Mouse (Mus musculus) midbrain, embryonic 13.5 days (tissue): ENCODE results near the gene Cyp4f14. TPM values are rescaled to one million over a fixed set of nuclear protein-coding genes. Genes with fewer than 3 reads are reported as not detected.

Experiments used
- ATAC-seq: fragments of 200-750 bp; cut with Nextera tagmentation; 2 replicates; pipeline ENCODE4 v1.8.0; 2017; ENCODE audit warnings: mild to moderate bottlenecking, moderate TSS enrichment, moderate library complexity
- H3K27ac ChIP-seq: fragments of 300-500 bp; sonication (generic); 2 replicates; pipeline ENCODE4 v1.5.1; 2015; ENCODE audit warnings: inconsistent platforms, mild to moderate bottlenecking, moderate library complexity
- H3K27me3 ChIP-seq: fragments of 300-500 bp; sonication (generic); 2 replicates; pipeline ENCODE4 v1.6.1; 2015; ENCODE audit warnings: mild to moderate bottlenecking, inconsistent platforms
- H3K36me3 ChIP-seq: fragments of 300-500 bp; sonication (generic); 2 replicates; pipeline ENCODE4 v1.6.1; 2015; ENCODE audit warnings: mild to moderate bottlenecking, inconsistent platforms
- H3K4me1 ChIP-seq: fragments of 300-500 bp; sonication (generic); replicated peaks from 2 replicates; pipeline ENCODE4 v1.6.1; 2015; ENCODE audit warnings: inconsistent platforms
- H3K4me2 ChIP-seq: fragments of 300-500 bp; sonication (generic); replicated peaks from 2 replicates; pipeline ENCODE4 v1.6.1; 2015; ENCODE audit warnings: moderate library complexity, mild to moderate bottlenecking, inconsistent platforms
- H3K4me3 ChIP-seq: fragments of 300-500 bp; sonication (generic); replicated peaks from 2 replicates; pipeline ENCODE4 v1.5.1; 2015; ENCODE audit warnings: mild to moderate bottlenecking, inconsistent platforms
- H3K9ac ChIP-seq: fragments of 300-500 bp; sonication (generic); replicated peaks from 2 replicates; pipeline ENCODE4 v1.6.1; 2015; ENCODE audit warnings: mild to moderate bottlenecking, inconsistent platforms
- H3K9me3 ChIP-seq: fragments of 300-500 bp; sonication (generic); 2 replicates; pipeline ENCODE4 v1.6.1; 2016; ENCODE audit warnings: mild to moderate bottlenecking, inconsistent platforms
- WGBS: fragments of 180-500 bp; shearing (Covaris S2); methylation state at CpG from one replicate; pipeline ENCODE4 v1.1.7; 2015; 5-methylcytosine and 5-hydroxymethylcytosine counted together
- polyA plus RNA-seq: library from polyadenylated mRNA; unstranded; fragments of >200 nt; fragmentation: Nextera tagmentation; extraction: Ambion mirVana; gene quantifications from 2 replicates; pipeline ENCODE4 v1.2.1, GENCODE M21; 2015

Cyp4f14 gene
- polyA plus RNA-seq, result not detected in 2 replicates

- Histone ChIP-seq H3K27ac (no peak within 1 kb of the TSS), H3K36me3 (no peaks in the 10 kb centered on the region), H3K4me2 (no peak within 1 kb of the TSS), H3K4me3 (no peak within 1 kb of the TSS), H3K9ac (no peak within 1 kb of the TSS), H3K9me3 (peaks cover 7% of the 10 kb centered on the region; the same call in 1 of the 2 replicates), H3K4me1 (no peaks in the 10 kb centered on the region), H3K27me3 (peaks cover 10% of the 10 kb centered on the region)
- ATAC-seq, result no peak
- 73% methylated on average over 2 of the region's 2 CpGs for WGBS
Measured at GRCm38 (mm10) chr17:32917131-32917530, at the start of gene Cyp4f14. TSS of gene Cyp4f14 (minus strand) at chr17:32917342.

- Histone ChIP-seq H3K4me3 (peak within 1 kb of the TSS; percentile 90), H3K36me3 (no peaks in the 10 kb centered on the region), H3K4me2 (peak within 1 kb of the TSS; percentile 88), H3K4me1 (peaks cover 20% of the 10 kb centered on the region), H3K27me3 (no peaks in the 10 kb centered on the region), H3K9ac (peak within 1 kb of the TSS; percentile 73), H3K9me3 (no peaks in the 10 kb centered on the region), H3K27ac (peak within 1 kb of the TSS; percentile 71)
- peak; percentile 100 for ATAC-seq
- under 1% methylated on average over 33 of the region's 33 CpGs for WGBS
Measured at GRCm38 (mm10) chr17:32965623-32966290, 48.6 kb upstream of the Cyp4f14 start, which contains the start of gene Zfp472. TSS of gene Zfp472 (plus strand) at chr17:32965814.

- H3K4me2 ChIP-seq, result peak overlapping the region; percentile 88
- H3K27me3 ChIP-seq, result no peaks in the 10 kb centered on the region
- ATAC-seq, result peak; percentile 78
- H3K9me3 ChIP-seq, result no peaks in the 10 kb centered on the region
- H3K27ac ChIP-seq, result peak overlapping the region; percentile 35; the same call in 1 of the 2 replicates
- H3K36me3 ChIP-seq, result no peaks in the 10 kb centered on the region
- H3K4me1 ChIP-seq, result peaks cover 20% of the 10 kb centered on the region
- peak overlapping the region; percentile 73 for H3K9ac ChIP-seq
- H3K4me3 ChIP-seq, result peak overlapping the region; percentile 90
- 0% methylated on average over 14 of the region's 14 CpGs for WGBS
Measured at GRCm38 (mm10) chr17:32965253-32965622, 48.1 kb upstream of the Cyp4f14 start.

- no peak for ATAC-seq
- WGBS, result 31% methylated on average over 16 of the region's 16 CpGs
- Histone ChIP-seq H3K9me3 (no peaks in the 10 kb centered on the region), H3K27me3 (no peaks in the 10 kb centered on the region), H3K36me3 (no peaks in the 10 kb centered on the region), H3K9ac (no peak overlapping the region), H3K4me2 (no peak overlapping the region), H3K4me1 (peaks cover 5% of the 10 kb centered on the region; the same call in 1 of the 2 replicates), H3K27ac (no peak overlapping the region), H3K4me3 (no peak overlapping the region)
Measured at GRCm38 (mm10) chr17:32951441-32951840, 34.3 kb upstream of the Cyp4f14 start.

DNA sequence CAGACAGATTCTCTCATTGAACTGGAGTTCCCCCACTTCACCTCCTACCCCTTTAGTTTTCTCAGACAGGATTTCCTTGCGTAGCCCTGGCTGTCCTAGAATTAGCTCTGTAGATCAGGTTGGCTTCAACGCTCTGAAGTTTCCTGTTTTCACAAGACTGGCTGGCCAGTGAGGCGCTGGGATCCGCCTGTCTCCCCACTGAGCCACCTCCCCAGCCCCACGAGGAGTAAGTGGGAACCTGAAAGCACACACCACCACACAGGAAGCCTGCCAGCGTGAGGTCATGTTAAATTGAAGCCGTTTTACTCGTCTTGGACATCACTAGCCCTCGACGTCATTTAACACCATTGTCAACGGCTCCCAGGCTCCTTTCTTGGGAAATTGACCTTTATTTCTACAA, 33.9 kb upstream of the Cyp4f14 start:
- no peak for ATAC-seq
- Histone ChIP-seq H3K36me3 (no peaks in the 10 kb centered on the region), H3K27ac (no peak overlapping the region), H3K9me3 (no peaks in the 10 kb centered on the region), H3K4me2 (no peak overlapping the region), H3K4me1 (peaks cover 8% of the 10 kb centered on the region; the same call in 1 of the 2 replicates), H3K27me3 (no peaks in the 10 kb centered on the region), H3K4me3 (no peak overlapping the region), H3K9ac (no peak overlapping the region)
- WGBS, result 81% methylated on average over 11 of the region's 11 CpGs

- no peaks in the 10 kb centered on the region for H3K9me3 ChIP-seq
- H3K4me1 ChIP-seq, result peaks cover 8% of the 10 kb centered on the region; the same call in 1 of the 2 replicates
- no peaks in the 10 kb centered on the region for H3K27me3 ChIP-seq
- WGBS, result 93% methylated on average over 3 of the region's 3 CpGs
- H3K4me3 ChIP-seq, result no peak overlapping the region
- no peak for ATAC-seq
- no peaks in the 10 kb centered on the region for H3K36me3 ChIP-seq
- no peak overlapping the region for H3K27ac ChIP-seq
- H3K9ac ChIP-seq, result no peak overlapping the region
- no peak overlapping the region for H3K4me2 ChIP-seq
Measured at GRCm38 (mm10) chr17:32950136-32950535, 33.0 kb upstream of the Cyp4f14 start.

- 48% methylated on average over 12 of the region's 12 CpGs for WGBS
Measured at GRCm38 (mm10) chr17:32947215-32947914, 30.2 kb upstream of the Cyp4f14 start, which contains the start of gene Cyp4f13. TSS of gene Cyp4f13 (minus strand) at chr17:32947402.

DNA sequence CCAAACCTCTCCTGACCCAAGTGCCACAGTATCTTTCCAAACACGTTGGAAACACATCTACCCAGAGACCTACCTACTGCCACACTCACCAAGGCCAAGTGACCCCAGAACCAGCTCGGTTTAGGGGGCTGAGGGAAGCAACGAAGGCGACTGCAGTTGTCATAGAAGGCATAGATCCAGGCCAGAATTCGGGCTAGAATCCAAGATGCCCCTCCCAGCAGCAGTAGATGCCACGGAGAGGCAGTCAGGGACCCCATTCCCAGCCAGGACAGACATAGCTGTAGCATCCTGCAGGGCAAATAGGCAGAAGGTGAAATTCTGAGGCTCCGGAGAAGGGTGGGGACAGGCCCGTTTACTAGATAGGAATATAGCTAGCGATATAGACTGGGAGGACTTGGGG, 29.6 kb upstream of the Cyp4f14 start:
- no peaks in the 10 kb centered on the region for H3K27me3 ChIP-seq
- 72% methylated on average over 9 of the region's 9 CpGs for WGBS
- H3K4me2 ChIP-seq, result peak overlapping the region; percentile 57
- no peak for ATAC-seq
- H3K36me3 ChIP-seq, result no peaks in the 10 kb centered on the region
- H3K9me3 ChIP-seq, result no peaks in the 10 kb centered on the region
- peak overlapping the region; percentile 48 for H3K9ac ChIP-seq
- H3K27ac ChIP-seq, result 0 out of 2 replicates have a peak overlapping the region, but pooled peaks have one; percentile 5
- H3K4me1 ChIP-seq, result peaks cover 8% of the 10 kb centered on the region; the same call in 1 of the 2 replicates
- H3K4me3 ChIP-seq, result peak overlapping the region; percentile 43

More at GRCm38 (mm10) chr17:32947215-32947914, 30.2 kb upstream of the Cyp4f14 start, which contains the start of gene Cyp4f13:
- peak within 1 kb of the TSS; percentile 57 for H3K4me2 ChIP-seq
- peaks cover 8% of the 10 kb centered on the region; the same call in 1 of the 2 replicates for H3K4me1 ChIP-seq
- H3K9ac ChIP-seq, result peak within 1 kb of the TSS; percentile 48
- peak; percentile 94 for ATAC-seq
- H3K36me3 ChIP-seq, result no peaks in the 10 kb centered on the region
- H3K27ac ChIP-seq, result 0 out of 2 replicates have a peak within 1 kb of the TSS, but pooled peaks have one; percentile 5
- no peaks in the 10 kb centered on the region for H3K9me3 ChIP-seq
- peak within 1 kb of the TSS; percentile 43 for H3K4me3 ChIP-seq
- H3K27me3 ChIP-seq, result no peaks in the 10 kb centered on the region

DNA sequence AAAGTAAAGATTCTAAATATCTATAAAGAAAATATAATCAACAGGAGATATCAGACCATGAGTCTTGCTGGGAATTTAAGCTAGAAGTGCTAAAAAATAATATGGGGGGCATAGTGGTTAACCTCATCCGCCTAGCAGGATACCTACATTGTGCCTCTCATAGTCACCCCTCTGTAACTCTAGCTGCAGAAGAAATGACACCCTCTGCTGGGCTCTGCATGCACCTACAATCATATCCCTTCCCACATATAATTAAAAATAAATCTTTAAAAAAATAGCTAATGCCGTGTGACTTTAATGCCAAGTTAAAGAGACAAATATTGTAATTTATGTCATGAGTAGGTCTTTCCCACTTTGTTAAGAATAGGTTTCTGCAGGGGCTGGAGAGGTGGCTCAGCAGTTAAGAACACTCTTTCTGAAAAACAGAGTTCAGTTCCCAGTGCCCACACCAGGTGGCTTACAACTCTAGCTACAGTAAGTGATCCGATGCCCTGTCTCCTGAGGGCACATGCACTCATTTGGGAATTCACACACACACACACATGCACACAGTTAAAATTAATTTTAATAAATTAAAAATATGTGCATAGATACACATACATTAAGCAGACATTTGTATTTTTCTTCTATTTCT, 27.4 kb upstream of the Cyp4f14 start:
- H3K36me3 ChIP-seq, result no peaks in the 10 kb centered on the region
- no peak overlapping the region for H3K4me3 ChIP-seq
- no peak overlapping the region for H3K9ac ChIP-seq
- ATAC-seq, result no peak
- peaks cover 8% of the 10 kb centered on the region; the same call in 1 of the 2 replicates for H3K4me1 ChIP-seq
- H3K27ac ChIP-seq, result no peak overlapping the region
- H3K9me3 ChIP-seq, result no peaks in the 10 kb centered on the region
- no peaks in the 10 kb centered on the region for H3K27me3 ChIP-seq
- 68% methylated on average over 3 of the region's 3 CpGs for WGBS
- H3K4me2 ChIP-seq, result no peak overlapping the region

- Histone ChIP-seq H3K9me3 (no peaks in the 10 kb centered on the region), H3K27me3 (no peaks in the 10 kb centered on the region), H3K36me3 (no peaks in the 10 kb centered on the region), H3K4me2 (no peak overlapping the region), H3K27ac (no peak overlapping the region), H3K4me3 (no peak overlapping the region), H3K9ac (no peak overlapping the region), H3K4me1 (peaks cover 8% of the 10 kb centered on the region; the same call in 1 of the 2 replicates)
- WGBS, result 92% methylated on average over 3 of the region's 3 CpGs
- ATAC-seq, result no peak
Measured at GRCm38 (mm10) chr17:32943661-32944060, 26.5 kb upstream of the Cyp4f14 start.

GRCm38 (mm10) chr17:32939831-32940230, 22.7 kb upstream of the Cyp4f14 start:
- Histone ChIP-seq H3K27ac (no peak overlapping the region), H3K9ac (no peak overlapping the region), H3K4me3 (no peak overlapping the region), H3K9me3 (no peaks in the 10 kb centered on the region), H3K36me3 (no peaks in the 10 kb centered on the region), H3K4me1 (no peaks in the 10 kb centered on the region), H3K27me3 (no peaks in the 10 kb centered on the region), H3K4me2 (no peak overlapping the region)
- WGBS, result 77% methylated on average over 4 of the region's 4 CpGs
- no peak for ATAC-seq
